Mouse (Mus musculus): ENCODE measurements at regions not wholly inside any gene's neighbourhood (a gene's known extent, or its start where the extent isn't known, plus 50 kb on each side); places are given as distances from the start of the nearest gene placed in this dataset.
"Not testable (repeated sequence)": the region's sequence is repeated elsewhere in the genome, so short reads cannot be mapped to it uniquely, and the experiment has no call there.

- no peaks in the 10 kb centered on the region for H3K36me3 ChIP-seq (ENCODE audit: control insufficient read depth, insufficient read depth, low read length)
- no peak for ATAC-seq (ENCODE audit: low read depth)
- 87% methylated on average over 7 of the region's 7 CpGs for WGBS
- H3K27me3 ChIP-seq (ENCODE audit: control insufficient read depth, insufficient read depth, low read length), result no peaks in the 10 kb centered on the region
- H3K9ac ChIP-seq (replicated peaks; ENCODE audit: low read depth, low read length), result no peak overlapping the region
- H3K4me2 ChIP-seq (ENCODE audit: low read depth, low read length), result no peak overlapping the region
- H3K9me3 ChIP-seq (ENCODE audit: control insufficient read depth, low read length), result no peaks in the 10 kb centered on the region
- no peaks in the 10 kb centered on the region for H3K4me1 ChIP-seq (ENCODE audit: control insufficient read depth, insufficient read depth, low read length)
- H3K4me3 ChIP-seq (ENCODE audit: low read depth, low read length), result no peak overlapping the region
- H3K27ac ChIP-seq (ENCODE audit: low read depth, low read length), result no peak overlapping the region
Measured at GRCm38 (mm10) chr7:73688451-73688850, 51.7 kb upstream of the Fam174b start.

- WGBS, result 95% methylated on average over 16 of the region's 17 CpGs
- not testable (repeated sequence) for H3K27me3 ChIP-seq (ENCODE audit: control insufficient read depth, insufficient read depth, low read length); H3K4me2 ChIP-seq (ENCODE audit: low read depth, low read length); H3K9ac ChIP-seq (replicated peaks; ENCODE audit: low read depth, low read length); ATAC-seq (ENCODE audit: low read depth); H3K9me3 ChIP-seq (ENCODE audit: control insufficient read depth, low read length); H3K36me3 ChIP-seq (ENCODE audit: control insufficient read depth, insufficient read depth, low read length); H3K4me1 ChIP-seq (ENCODE audit: control insufficient read depth, insufficient read depth, low read length); H3K4me3 ChIP-seq (ENCODE audit: low read depth, low read length); H3K27ac ChIP-seq (ENCODE audit: low read depth, low read length)
Measured at GRCm38 (mm10) chr7:73686245-73686644, 53.9 kb upstream of the Fam174b start.

GRCm38 (mm10) chr7:73682756-73683155 lies 57.3 kb upstream of the Fam174b start:
- Histone ChIP-seq H3K36me3 (ENCODE audit: control insufficient read depth, insufficient read depth, low read length) (no peaks in the 10 kb centered on the region), H3K4me2 (ENCODE audit: low read depth, low read length) (no peak overlapping the region), H3K27me3 (ENCODE audit: control insufficient read depth, insufficient read depth, low read length) (no peaks in the 10 kb centered on the region), H3K4me1 (ENCODE audit: control insufficient read depth, insufficient read depth, low read length) (no peaks in the 10 kb centered on the region), H3K9me3 (ENCODE audit: control insufficient read depth, low read length) (no peaks in the 10 kb centered on the region), H3K9ac (replicated peaks; ENCODE audit: low read depth, low read length) (no peak overlapping the region), H3K27ac (ENCODE audit: low read depth, low read length) (no peak overlapping the region), H3K4me3 (ENCODE audit: low read depth, low read length) (no peak overlapping the region)
- WGBS, result 45% methylated on average over 5 of the region's 5 CpGs
- ATAC-seq (ENCODE audit: low read depth), result no peak

- H3K4me2 ChIP-seq (ENCODE audit: low read depth, low read length), result no peak overlapping the region
- no peak for ATAC-seq (ENCODE audit: low read depth)
- H3K27me3 ChIP-seq (ENCODE audit: control insufficient read depth, insufficient read depth, low read length), result no peaks in the 10 kb centered on the region
- H3K9me3 ChIP-seq (ENCODE audit: control insufficient read depth, low read length), result no peaks in the 10 kb centered on the region
- 70% methylated on average over 4 of the region's 4 CpGs for WGBS
- no peaks in the 10 kb centered on the region for H3K4me1 ChIP-seq (ENCODE audit: control insufficient read depth, insufficient read depth, low read length)
- H3K27ac ChIP-seq (ENCODE audit: low read depth, low read length), result no peak overlapping the region
- H3K9ac ChIP-seq (replicated peaks; ENCODE audit: low read depth, low read length), result no peak overlapping the region
- H3K4me3 ChIP-seq (ENCODE audit: low read depth, low read length), result no peak overlapping the region
- no peaks in the 10 kb centered on the region for H3K36me3 ChIP-seq (ENCODE audit: control insufficient read depth, insufficient read depth, low read length)
Measured at GRCm38 (mm10) chr7:73670598-73670997, 69.5 kb upstream of the Fam174b start.

GRCm38 (mm10) chr7:73668791-73669190 lies 71.3 kb upstream of the Fam174b start:
- no peak for ATAC-seq (ENCODE audit: low read depth)
- no peaks in the 10 kb centered on the region for H3K4me1 ChIP-seq (ENCODE audit: control insufficient read depth, insufficient read depth, low read length)
- H3K4me3 ChIP-seq (ENCODE audit: low read depth, low read length), result no peak overlapping the region
- no peak overlapping the region for H3K27ac ChIP-seq (ENCODE audit: low read depth, low read length)
- no peaks in the 10 kb centered on the region for H3K36me3 ChIP-seq (ENCODE audit: control insufficient read depth, insufficient read depth, low read length)
- H3K9me3 ChIP-seq (ENCODE audit: control insufficient read depth, low read length), result no peaks in the 10 kb centered on the region
- H3K4me2 ChIP-seq (ENCODE audit: low read depth, low read length), result no peak overlapping the region
- no peak overlapping the region for H3K9ac ChIP-seq (replicated peaks; ENCODE audit: low read depth, low read length)
- H3K27me3 ChIP-seq (ENCODE audit: control insufficient read depth, insufficient read depth, low read length), result no peaks in the 10 kb centered on the region
- 84% methylated on average over 2 of the region's 2 CpGs for WGBS

GRCm38 (mm10) chr7:73666921-73667675 lies 73.0 kb upstream of the Fam174b start:
- 79% methylated on average over 14 of the region's 14 CpGs for WGBS
- Histone ChIP-seq H3K27me3 (ENCODE audit: control insufficient read depth, insufficient read depth, low read length) (no peaks in the 10 kb centered on the region), H3K4me3 (ENCODE audit: low read depth, low read length) (no peak overlapping the region), H3K4me1 (ENCODE audit: control insufficient read depth, insufficient read depth, low read length) (no peaks in the 10 kb centered on the region), H3K36me3 (ENCODE audit: control insufficient read depth, insufficient read depth, low read length) (no peaks in the 10 kb centered on the region), H3K9me3 (ENCODE audit: control insufficient read depth, low read length) (no peaks in the 10 kb centered on the region), H3K9ac (replicated peaks; ENCODE audit: low read depth, low read length) (no peak overlapping the region), H3K27ac (ENCODE audit: low read depth, low read length) (no peak overlapping the region), H3K4me2 (ENCODE audit: low read depth, low read length) (no peak overlapping the region)
- no peak for ATAC-seq (ENCODE audit: low read depth)

GRCm38 (mm10) chr7:73664962-73665361 lies 75.1 kb upstream of the Fam174b start:
- Histone ChIP-seq H3K27me3 (ENCODE audit: control insufficient read depth, insufficient read depth, low read length) (no peaks in the 10 kb centered on the region), H3K27ac (ENCODE audit: low read depth, low read length) (no peak overlapping the region), H3K9me3 (ENCODE audit: control insufficient read depth, low read length) (no peaks in the 10 kb centered on the region), H3K36me3 (ENCODE audit: control insufficient read depth, insufficient read depth, low read length) (no peaks in the 10 kb centered on the region), H3K4me1 (ENCODE audit: control insufficient read depth, insufficient read depth, low read length) (no peaks in the 10 kb centered on the region), H3K4me2 (ENCODE audit: low read depth, low read length) (no peak overlapping the region), H3K9ac (replicated peaks; ENCODE audit: low read depth, low read length) (no peak overlapping the region), H3K4me3 (ENCODE audit: low read depth, low read length) (no peak overlapping the region)
- WGBS, result 56% methylated on average over 6 of the region's 6 CpGs
- ATAC-seq (ENCODE audit: low read depth), result no peak

GRCm38 (mm10) chr7:73662536-73662935 lies 77.6 kb upstream of the Fam174b start:
- Histone ChIP-seq H3K4me2 (ENCODE audit: low read depth, low read length) (no peak overlapping the region), H3K27me3 (ENCODE audit: control insufficient read depth, insufficient read depth, low read length) (no peaks in the 10 kb centered on the region), H3K4me3 (ENCODE audit: low read depth, low read length) (no peak overlapping the region), H3K36me3 (ENCODE audit: control insufficient read depth, insufficient read depth, low read length) (no peaks in the 10 kb centered on the region), H3K9ac (replicated peaks; ENCODE audit: low read depth, low read length) (no peak overlapping the region), H3K4me1 (ENCODE audit: control insufficient read depth, insufficient read depth, low read length) (no peaks in the 10 kb centered on the region), H3K9me3 (ENCODE audit: control insufficient read depth, low read length) (no peaks in the 10 kb centered on the region), H3K27ac (ENCODE audit: low read depth, low read length) (no peak overlapping the region)
- no peak for ATAC-seq (ENCODE audit: low read depth)
- WGBS, result 84% methylated on average over 9 of the region's 9 CpGs

GRCm38 (mm10) chr7:73661901-73662300 lies 78.2 kb upstream of the Fam174b start:
- ATAC-seq (ENCODE audit: low read depth), result no peak
- WGBS, result 92% methylated on average over 3 of the region's 3 CpGs
- no peaks in the 10 kb centered on the region for H3K27me3 ChIP-seq (ENCODE audit: control insufficient read depth, insufficient read depth, low read length)

More at GRCm38 (mm10) chr7:73661901-73662300, 78.2 kb upstream of the Fam174b start:
- Histone ChIP-seq H3K4me2 (ENCODE audit: low read depth, low read length) (no peak overlapping the region), H3K9me3 (ENCODE audit: control insufficient read depth, low read length) (no peaks in the 10 kb centered on the region), H3K4me1 (ENCODE audit: control insufficient read depth, insufficient read depth, low read length) (no peaks in the 10 kb centered on the region), H3K4me3 (ENCODE audit: low read depth, low read length) (no peak overlapping the region), H3K9ac (replicated peaks; ENCODE audit: low read depth, low read length) (no peak overlapping the region), H3K27ac (ENCODE audit: low read depth, low read length) (no peak overlapping the region), H3K36me3 (ENCODE audit: control insufficient read depth, insufficient read depth, low read length) (no peaks in the 10 kb centered on the region)
